Mouse (Mus musculus): Measurements from ENCODE around the gene Ankrd26.
"Not testable (repeated sequence)": the region's sequence is repeated elsewhere in the genome, so short reads cannot be mapped to it uniquely, and the experiment has no call there.

Gene Ankrd26

DNA sequence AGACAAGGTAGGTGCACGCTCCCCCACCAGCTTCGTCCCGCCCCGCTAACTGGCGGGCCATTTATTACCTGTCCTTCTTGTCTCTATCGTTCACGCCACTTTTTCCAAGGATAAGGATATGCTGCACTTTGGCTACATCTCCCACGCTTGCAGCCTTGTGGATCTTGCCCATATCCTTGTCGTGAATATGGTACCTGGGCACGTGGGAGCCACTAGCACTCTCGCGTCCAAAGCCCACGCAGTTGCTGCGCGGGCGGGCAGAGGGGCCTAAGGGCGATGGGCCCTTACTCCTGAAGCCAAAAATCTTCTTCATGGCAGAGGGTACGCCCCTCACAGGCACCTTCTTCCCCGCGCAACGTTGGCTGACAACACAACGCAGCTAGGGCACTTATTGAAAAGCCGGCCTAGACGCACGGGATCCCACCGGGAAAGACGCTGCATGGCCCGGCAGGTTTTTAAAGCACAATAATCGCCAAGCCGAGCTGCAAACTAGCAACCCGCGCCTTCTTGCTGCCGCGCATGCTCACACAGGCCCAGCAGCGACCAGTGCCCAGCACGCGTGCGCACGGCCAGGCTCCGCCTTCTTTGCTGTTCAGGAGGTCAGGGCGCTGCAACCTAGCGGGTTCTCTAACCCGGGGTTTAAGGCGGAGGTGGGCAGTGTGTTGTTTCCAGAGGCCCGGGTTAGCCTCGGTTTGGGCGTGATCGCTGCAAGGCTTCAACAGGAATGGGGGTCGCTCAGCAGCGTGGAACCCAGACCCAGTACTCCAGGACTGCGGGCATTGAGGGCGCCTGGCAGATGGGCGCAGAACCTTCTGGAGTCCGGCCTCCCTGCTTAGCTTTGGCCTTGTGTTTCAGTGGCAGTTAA is at the start of gene Ankrd26:
TSS of gene Ankrd26 (minus strand) at position 482 of the 865 bp plus-strand sequence.
- peak; percentile 94 for DNase-seq

GRCm38 (mm10) chr6:118608906-118609305 is 46.9 kb upstream of the Ankrd26 start:
- no peak for DNase-seq

DNA sequence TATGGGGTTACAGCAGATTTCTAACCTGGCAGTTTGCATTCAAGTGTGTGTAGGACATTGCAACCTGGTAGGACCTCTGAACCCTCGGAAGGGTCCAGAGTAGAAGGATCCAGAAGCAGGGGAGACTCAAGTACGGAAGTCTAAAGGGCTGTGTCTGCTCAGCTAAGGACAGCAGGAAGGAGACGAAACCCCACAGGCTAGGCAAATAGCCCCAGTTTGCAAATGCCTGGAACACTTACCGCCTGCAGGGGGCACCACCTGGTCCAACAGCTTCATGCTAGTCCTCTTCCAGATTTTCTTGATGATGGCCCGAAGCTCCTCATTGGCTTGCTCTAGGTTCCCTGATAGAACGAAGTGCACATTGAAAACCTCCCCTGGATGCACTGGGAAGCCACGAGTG is 43.9 kb upstream of the Ankrd26 start:
- DNase-seq, result no peak

GRCm38 (mm10) chr6:118603825-118604224 is 41.8 kb upstream of the Ankrd26 start:
- DNase-seq, result no peak

DNA sequence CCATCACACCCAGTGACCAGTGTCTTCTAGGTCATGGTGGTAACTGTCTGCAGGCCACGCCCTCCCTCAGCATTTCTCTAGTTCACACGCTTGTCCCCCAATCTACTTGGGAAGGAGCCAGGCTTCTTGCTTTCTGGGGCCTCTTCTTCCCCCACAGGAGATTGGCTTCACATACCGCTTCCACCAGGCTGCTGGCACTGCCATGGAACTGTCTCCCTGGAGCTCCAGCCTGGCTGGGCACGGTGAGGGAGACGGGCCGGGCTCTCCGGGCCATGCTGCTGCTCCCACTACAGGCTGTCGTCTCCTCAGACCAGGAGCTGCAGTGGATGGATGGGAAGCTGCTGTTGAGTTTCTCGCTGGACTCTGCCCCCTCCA is 33.6 kb upstream of the Ankrd26 start:
- no peak for DNase-seq

- no peak for DNase-seq
These were observed 33.0 kb upstream of the Ankrd26 start for GRCm38 (mm10) chr6:118594833-118595680.

- DNase-seq, result peak; percentile 33
These were observed 32.0 kb upstream of the Ankrd26 start for GRCm38 (mm10) chr6:118594070-118594469.

DNA sequence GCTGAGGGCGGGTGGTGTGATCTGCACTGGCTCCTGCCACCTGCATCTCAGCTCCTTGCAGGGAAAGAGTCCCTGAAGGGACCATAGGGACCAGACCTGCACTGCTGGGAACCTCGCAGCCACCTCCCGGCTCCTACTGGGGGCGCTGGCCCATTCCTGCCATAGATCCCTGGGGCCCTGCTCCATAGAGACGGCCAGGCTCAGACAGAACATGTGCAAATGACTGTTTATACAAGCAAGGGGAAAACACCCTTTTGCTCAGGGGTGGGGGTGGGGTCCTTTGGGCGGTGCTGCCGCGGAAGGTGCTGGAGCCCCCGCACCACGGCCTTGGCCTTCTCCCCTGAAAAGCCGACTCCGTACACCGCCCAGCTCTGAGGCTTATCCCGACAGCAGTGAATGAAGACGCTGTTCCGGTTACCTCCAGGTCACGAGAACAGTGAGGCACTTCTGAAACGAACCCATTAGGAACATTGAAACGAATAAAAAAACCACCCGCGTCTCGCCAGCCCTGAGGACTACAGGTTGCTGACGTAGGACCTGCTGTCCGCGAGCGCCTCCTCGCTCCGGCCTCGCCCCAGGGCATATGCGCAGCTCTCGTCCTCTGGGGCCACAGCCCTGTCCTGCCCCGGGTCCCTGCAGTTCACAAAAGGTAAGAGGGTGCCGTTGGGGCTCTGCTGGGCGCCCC is 31.5 kb upstream of the Ankrd26 start:
- DNase-seq, result peak; percentile 57

- DNase-seq, result no peak
These were observed 30.8 kb upstream of the Ankrd26 start for GRCm38 (mm10) chr6:118592662-118593376.

GRCm38 (mm10) chr6:118578741-118579140 is 16.7 kb upstream of the Ankrd26 start:
- DNase-seq, result not testable (repeated sequence)

- no peak for DNase-seq
These were observed 12.3 kb upstream of the Ankrd26 start for GRCm38 (mm10) chr6:118574351-118574750.

DNA sequence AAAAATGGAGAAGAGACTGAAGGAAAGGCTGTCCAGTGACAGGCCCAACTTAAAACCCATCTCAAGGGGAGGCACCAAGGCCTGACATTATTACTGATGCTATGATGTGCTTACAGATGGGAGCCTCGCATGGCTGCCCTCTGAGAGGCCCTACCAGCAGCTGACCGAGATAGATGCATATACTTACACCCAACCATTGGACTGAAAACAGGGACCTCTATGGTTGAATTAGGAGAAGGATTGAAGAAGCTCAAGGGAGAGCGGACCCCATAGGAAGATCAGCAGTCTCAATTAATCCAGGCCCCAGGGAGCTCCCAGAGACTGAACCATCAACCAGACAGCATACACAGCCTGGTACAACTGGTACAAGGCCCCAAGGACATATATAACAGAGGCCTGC is 5.8 kb upstream of the Ankrd26 start:
- DNase-seq, result no peak

GRCm38 (mm10) chr6:118561225-118561624 is 801 bp downstream of the Ankrd26 start:
- DNase-seq, result no peak

DNA sequence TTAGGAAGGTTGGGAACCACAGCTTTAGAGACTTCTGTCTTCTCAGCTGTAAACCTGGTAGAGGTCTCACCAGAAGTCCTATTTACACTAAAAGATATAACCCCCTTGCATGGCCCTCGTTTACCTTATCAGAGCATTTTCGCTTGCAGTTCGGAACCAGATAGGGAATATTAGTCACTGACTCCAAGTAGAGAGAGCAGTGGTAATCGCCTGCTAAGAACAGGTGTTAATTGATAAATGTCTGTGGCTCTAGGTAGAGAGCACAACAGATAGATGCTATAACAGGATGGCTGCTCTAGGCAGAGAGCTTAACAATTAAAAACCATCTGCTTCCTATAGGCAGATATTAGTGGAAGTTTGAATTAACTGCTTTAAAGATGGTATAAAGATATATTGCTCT is 23.4 kb downstream of the Ankrd26 start:
- no peak for DNase-seq

GRCm38 (mm10) chr6:118537201-118537600 is 24.8 kb downstream of the Ankrd26 start:
- not testable (repeated sequence) for DNase-seq

GRCm38 (mm10) chr6:118535321-118535720 is 26.7 kb downstream of the Ankrd26 start:
- no peak for DNase-seq

GRCm38 (mm10) chr6:118533381-118533780 is 28.6 kb downstream of the Ankrd26 start:
- DNase-seq, result no peak

- no peak for DNase-seq
These were observed 41.4 kb downstream of the Ankrd26 start for GRCm38 (mm10) chr6:118520668-118521067.

- DNase-seq, result no peak
These were observed 48.6 kb downstream of the Ankrd26 start for GRCm38 (mm10) chr6:118513335-118514012.

DNA sequence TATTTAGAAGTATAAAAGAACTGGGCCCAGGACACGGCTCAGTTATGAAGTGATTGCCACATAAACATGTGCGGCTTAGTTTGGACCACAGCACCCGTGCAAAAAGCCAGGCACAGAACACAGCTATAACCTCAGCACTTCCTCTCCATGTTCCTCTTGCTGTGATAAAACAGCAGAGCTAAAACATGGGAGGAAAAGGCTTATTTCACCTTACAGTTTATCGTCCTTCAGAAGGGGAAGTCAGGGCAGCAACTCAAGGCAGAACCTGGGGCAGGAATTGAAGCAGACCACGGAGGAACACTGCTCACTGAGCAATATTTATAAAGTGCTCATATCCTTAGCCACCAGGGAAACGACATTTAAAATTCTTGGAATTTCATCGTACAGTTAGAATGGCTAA is 63.0 kb downstream of the Ankrd26 start:
- DNase-seq, result no peak

GRCm38 (mm10) chr6:118482125-118482524 is 79.9 kb downstream of the Ankrd26 start:
- no peak for DNase-seq

Data from lung, postnatal 36 days (tissue).